Mouse (Mus musculus): Measurements from ENCODE around the gene Gm4858. TPM values are rescaled to one million over a fixed set of nuclear protein-coding genes. Genes with fewer than 3 reads are reported as not detected.

Gm4858 gene
- polyA plus RNA-seq, 1 experiment from 2014 or later: not detected

- Histone ChIP-seq H3K9me3 (no peaks in the 10 kb centered on the region), H3K4me3 (no peak overlapping the region), H3K9ac (no peak overlapping the region), H3K27ac (no peak overlapping the region), H3K27me3 (no peaks in the 10 kb centered on the region), H3K36me3 (no peaks in the 10 kb centered on the region), H3K4me1 (no peaks in the 10 kb centered on the region), H3K4me2 (no peak overlapping the region)
- ATAC-seq (ENCODE audit: insufficient number of reproducible peaks, insufficient read depth, low FRiP score, low TSS enrichment, low read depth): no peak
- WGBS: 3% methylated on average over 2 of the region's 2 CpGs
Observed at GRCm38 (mm10) chr3:93114481-93114880, 45.9 kb downstream of the Gm4858 start.

- H3K4me2 ChIP-seq: no peak overlapping the region
- no peak overlapping the region for H3K9ac ChIP-seq
- H3K9me3 ChIP-seq: no peaks in the 10 kb centered on the region
- H3K36me3 ChIP-seq: no peaks in the 10 kb centered on the region
- no peak overlapping the region for H3K4me3 ChIP-seq
- no peaks in the 10 kb centered on the region for H3K27me3 ChIP-seq
- no peak overlapping the region for H3K27ac ChIP-seq
- ATAC-seq (ENCODE audit: insufficient number of reproducible peaks, insufficient read depth, low FRiP score, low TSS enrichment, low read depth): no peak
- 49% methylated on average over 4 of the region's 4 CpGs for WGBS
- H3K4me1 ChIP-seq: no peaks in the 10 kb centered on the region
Observed at GRCm38 (mm10) chr3:93119101-93119500, 50.5 kb downstream of the Gm4858 start.

Other genes with a start within 250 kb of the Gm4858 start
- gene Kprp, start 241.6 kb upstream of the Gm4858 start, polyA plus RNA-seq (2015; fragmentation: Nextera tagmentation; extraction: Ambion mirVana): not detected in 2 replicates
- not detected in 2 replicates for gene Lce1l, start 217.5 kb upstream of the Gm4858 start, polyA plus RNA-seq (2015; fragmentation: Nextera tagmentation; extraction: Ambion mirVana)
- not detected in 2 replicates for gene 2310050C09Rik, start 198.6 kb upstream of the Gm4858 start, polyA plus RNA-seq (2015; fragmentation: Nextera tagmentation; extraction: Ambion mirVana)
- 0.42 TPM in 1 of 2 replicates, not detected in the other for gene Lce3a, start 142.6 kb upstream of the Gm4858 start, polyA plus RNA-seq (2015; fragmentation: Nextera tagmentation; extraction: Ambion mirVana)
- not detected in 2 replicates for gene Lce3b, start 135.8 kb upstream of the Gm4858 start, polyA plus RNA-seq (2015; fragmentation: Nextera tagmentation; extraction: Ambion mirVana)
- gene Lce3c, start 124.3 kb upstream of the Gm4858 start, polyA plus RNA-seq (2015; fragmentation: Nextera tagmentation; extraction: Ambion mirVana): not detected in 2 replicates
- gene Lce3d, start 111.4 kb upstream of the Gm4858 start, polyA plus RNA-seq (2015; fragmentation: Nextera tagmentation; extraction: Ambion mirVana): not detected in 2 replicates
- gene Lce3e, start 101.8 kb upstream of the Gm4858 start, polyA plus RNA-seq (2015; fragmentation: Nextera tagmentation; extraction: Ambion mirVana): not detected in 2 replicates
- not detected in 2 replicates for gene Lce3f, start 76.6 kb upstream of the Gm4858 start, polyA plus RNA-seq (2015; fragmentation: Nextera tagmentation; extraction: Ambion mirVana)
- gene Crct1, start 53.1 kb upstream of the Gm4858 start, polyA plus RNA-seq (2015; fragmentation: Nextera tagmentation; extraction: Ambion mirVana): 0.65 and 0.91 TPM in 2 replicates
- gene Lce1m, start 49.8 kb upstream of the Gm4858 start, polyA plus RNA-seq (2015; fragmentation: Nextera tagmentation; extraction: Ambion mirVana): not detected in 2 replicates
- gene Crnn, start 76.0 kb downstream of the Gm4858 start, polyA plus RNA-seq (2015; fragmentation: Nextera tagmentation; extraction: Ambion mirVana): 0.65 and 0.76 TPM in 2 replicates
- not detected in 2 replicates for gene Flg2, start 128.5 kb downstream of the Gm4858 start, polyA plus RNA-seq (2015; fragmentation: Nextera tagmentation; extraction: Ambion mirVana)
- gene Flg, start 204.7 kb downstream of the Gm4858 start, polyA plus RNA-seq (2015; fragmentation: Nextera tagmentation; extraction: Ambion mirVana): not detected in 2 replicates

All from embryonic facial prominence, embryonic 13.5 days (tissue).